Mouse (Mus musculus) CD4-positive, CD25-positive, alpha-beta regulatory T cell, adult 4 months (primary cell): Measurements from ENCODE around the gene Grhl3. TPM values are rescaled to one million over a fixed set of nuclear protein-coding genes. Genes with fewer than 3 reads are reported as not detected.

Experiments used
- ATAC-seq: one replicate; pipeline ENCODE4 v1.8.0; 2017
- polyA plus RNA-seq, 2 experiments: library from polyadenylated mRNA; unstranded; fragments of 100-300 nt; shearing (Covaris generic); gene quantifications; one replicate each; pipeline ENCODE4 v1.2.1; 2017

Grhl3 gene
- polyA plus RNA-seq, 2 experiments from 2014 or later: not detected

DNA sequence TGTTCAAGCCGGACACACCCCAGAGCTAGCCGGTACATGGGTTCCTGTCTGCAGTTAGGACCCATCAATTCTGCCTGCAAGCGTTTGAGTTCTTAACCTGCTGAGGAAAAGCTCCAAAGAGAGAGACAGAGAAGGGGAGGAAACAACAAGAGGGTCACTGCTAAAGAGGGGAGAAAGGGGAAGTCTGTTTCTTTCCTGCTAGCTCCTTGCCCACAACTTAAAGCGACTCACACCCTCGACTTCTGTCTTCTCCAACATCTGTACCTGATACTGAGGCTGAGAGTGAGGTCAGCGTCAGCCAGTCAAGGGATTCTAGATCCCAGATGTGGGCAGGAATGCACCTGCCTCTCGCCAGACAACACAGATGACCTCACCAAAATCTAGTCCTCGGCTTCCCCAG lies 1.2 kb downstream of the Grhl3 start:
- no peak for ATAC-seq

DNA sequence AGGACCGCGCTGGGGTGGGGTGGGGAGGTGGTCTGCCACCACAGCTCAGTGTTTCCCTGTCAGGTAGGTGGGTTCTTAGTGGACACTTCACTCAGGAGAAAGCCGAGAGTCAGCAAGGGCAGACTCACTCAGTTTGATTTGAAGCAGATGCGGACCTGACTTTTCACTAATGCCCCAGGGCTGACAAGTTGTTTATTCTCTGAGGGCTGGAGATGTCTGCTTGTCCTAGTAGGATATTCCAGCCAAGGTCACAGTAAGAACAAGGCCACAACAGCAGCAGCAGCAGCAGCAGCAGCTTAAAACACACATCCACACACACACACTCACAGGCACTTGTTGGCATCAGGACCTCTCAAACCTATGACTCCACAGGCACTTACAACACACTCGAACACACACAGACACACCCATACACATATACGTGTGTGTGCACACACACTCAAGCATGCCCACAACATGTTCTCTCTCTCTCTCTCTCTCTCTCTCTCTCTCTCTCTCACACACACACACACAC lies 2.3 kb downstream of the Grhl3 start:
- ATAC-seq: no peak

DNA sequence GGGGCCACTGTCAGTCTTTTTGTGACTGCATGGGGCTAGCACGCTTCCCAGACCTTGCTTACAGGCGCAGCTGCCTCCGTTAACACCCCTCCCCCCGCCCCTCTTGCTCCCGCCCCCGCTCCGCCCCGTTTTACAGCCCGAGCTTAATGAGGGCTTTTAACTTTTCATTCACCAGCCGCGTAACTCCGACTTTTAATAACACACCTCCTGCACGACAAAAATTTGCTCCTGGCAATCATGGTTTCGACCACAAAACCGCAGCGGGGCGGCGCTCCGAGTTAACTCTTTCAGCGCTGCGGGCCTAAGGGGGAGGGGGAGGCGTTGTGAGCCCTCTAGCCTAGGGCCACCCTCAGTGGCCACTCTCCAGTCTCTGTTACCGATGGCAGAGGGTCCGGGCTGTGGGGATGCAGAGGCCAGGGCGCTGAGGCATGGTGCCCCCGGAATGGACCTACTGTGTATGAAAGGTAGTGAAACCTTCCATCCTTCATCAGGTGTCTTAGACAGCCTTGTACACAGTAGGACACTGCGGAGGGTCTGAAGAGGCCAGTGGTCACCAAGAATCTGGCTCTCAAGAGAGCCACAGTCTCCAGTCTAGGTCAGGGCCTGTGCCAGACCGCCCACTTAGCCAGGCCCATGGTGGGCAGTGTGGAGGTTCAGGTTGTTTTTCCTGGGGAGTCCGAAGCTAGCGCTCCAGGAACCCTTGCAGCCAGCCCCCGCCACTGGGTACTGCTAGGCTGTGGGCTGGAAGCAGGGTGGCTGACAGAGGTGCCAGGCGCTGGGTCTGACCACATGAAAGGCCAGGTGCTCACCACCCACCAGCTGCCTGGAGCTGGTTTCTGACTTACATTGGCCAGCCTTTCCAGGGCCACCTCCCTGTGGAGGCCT lies 3.0 kb downstream of the Grhl3 start:
- peak; percentile 62 for ATAC-seq

DNA sequence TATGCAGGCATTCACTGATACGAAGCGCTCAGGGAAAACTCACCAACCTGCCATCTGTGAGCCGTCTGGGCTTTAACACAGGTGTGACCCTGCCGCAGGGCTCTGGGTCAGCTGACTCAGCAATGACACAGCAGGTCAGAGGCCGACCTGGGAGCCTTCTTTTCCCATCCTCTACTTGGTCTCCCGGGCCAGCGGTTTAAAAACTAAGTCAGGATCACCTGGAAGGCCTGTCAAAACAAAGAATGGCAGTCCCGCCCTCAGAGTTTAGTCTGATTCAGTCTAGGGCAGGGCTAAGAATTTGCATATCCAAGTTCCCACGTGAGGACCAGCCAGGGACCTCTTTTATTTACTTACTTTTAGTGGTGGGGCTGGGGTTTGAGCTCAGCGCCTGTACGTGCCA lies 4.2 kb downstream of the Grhl3 start:
- ATAC-seq: no peak

DNA sequence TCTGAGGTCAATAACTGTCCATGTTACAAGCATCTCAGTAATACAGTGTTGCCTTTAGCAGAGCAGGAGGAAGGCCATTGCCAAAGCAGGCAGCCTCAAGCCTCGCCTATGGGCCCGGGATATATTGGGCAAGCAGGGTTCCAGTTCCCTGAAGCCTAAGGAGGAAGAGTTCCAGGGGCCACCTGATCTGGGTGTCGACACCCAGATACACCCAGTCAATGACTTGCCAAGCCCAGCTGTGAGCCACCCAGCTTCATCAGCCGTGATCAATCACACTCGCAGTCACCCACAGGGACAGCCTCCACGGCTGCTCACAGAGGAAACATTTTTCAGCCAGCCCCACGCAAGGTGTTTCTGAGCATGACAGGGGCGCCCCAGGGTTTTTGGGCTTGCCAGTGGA lies 5.9 kb downstream of the Grhl3 start:
- no peak for ATAC-seq

DNA sequence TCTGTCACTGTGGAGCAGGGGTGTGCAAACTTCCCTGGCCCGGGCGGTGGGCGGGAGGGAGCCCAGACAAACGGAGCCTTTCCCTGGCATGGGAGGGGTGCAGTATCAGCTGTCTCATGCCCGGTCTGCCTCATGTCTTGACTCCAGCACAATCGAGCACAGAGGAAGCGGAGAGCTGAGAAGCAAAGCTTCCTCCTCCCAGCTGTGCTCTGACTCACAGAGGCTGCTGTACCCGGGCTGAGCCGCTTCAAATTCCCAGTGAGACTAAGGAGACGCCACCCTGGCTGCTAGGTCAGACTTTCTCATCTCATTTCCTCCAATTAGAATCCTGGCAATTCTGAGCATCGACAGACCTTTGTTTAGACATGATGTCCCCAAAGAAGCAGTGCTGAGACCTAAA lies 6.4 kb downstream of the Grhl3 start:
- no peak for ATAC-seq

DNA sequence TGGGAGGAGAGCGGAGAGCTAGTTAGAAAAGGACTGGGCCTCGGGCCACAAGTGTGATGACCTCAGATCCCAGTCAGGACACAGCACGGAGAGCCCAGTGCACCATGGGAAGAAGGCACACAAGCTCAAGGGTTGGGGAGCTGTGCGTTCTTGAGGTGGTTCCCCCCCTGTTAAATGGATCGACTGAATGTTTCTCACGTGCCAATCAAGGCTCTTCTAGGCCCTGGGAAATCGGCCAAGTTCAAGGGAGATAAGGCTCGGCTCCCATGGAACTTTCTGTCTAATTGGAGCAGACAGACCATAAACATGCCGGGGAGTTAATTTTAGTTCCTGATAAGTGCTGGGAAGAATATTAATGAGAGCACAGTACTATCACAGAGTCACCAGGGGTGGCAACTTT lies 8.0 kb downstream of the Grhl3 start:
- no peak for ATAC-seq

DNA sequence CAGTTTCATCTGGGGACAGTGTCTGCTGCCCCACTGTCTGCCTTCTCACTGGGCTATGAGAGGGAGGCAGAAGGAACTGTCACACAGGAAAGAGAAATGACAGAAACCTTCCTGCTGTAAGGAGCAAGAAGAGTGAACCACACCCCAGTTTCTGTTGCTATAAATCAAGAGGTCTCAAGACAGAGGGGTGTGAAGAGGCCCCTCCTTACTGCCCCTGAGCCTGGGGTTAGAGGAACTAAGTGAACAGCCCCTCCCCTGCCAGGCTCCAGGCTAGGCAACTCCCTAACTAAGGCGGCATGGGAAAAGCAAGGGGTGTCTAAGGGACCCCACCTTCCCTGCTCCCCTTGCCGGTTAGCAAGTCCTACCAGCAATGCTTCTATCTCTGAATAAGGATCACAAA lies 9.6 kb downstream of the Grhl3 start:
- no peak for ATAC-seq

DNA sequence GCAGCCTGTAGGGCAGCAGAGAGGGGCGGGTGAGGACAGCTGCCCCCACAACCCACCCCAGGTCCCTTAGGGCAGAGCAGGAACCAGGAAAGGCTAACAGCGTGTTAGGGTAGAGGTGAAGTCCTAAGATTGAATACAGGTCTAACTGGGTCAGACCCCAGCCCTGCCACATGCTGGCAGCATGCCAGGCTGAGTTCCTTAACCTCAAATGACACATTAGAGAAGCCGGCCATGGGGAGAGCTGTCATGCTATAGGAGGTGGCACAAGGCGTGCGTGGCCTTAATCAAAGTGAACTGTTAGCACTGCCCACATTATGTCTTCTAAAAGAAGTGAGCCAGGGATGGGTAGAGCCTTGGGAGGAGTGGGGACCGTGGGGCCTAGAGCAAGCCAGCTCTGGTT lies 24.1 kb downstream of the Grhl3 start:
- ATAC-seq: no peak

DNA sequence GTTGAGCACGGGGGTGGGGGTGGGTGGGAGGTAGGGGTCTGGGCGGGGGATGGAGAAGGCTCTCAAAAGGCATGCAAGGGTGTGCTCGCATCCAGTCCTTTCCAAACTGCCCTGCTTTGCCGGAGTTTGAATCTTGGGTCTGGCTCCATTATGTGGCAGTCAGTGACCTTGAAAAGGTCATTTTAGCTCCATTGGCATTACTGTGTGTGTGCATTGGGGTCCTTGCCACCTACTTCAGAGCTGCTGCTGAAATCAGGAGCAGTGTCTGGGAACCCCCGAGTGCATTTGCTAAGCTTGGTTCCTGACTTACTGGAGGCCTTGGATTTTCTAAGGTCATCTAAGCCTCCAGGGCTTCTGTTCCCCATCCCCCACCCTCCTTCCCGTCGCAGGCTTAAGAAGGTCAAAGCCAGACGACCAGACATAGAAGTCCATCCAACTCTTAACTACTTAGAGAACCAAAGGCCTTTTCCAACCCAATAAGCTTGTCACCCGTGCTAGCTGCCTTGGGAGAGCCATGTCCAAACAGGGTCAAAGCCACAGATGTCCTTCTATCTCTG lies 24.8 kb downstream of the Grhl3 start:
- no peak for ATAC-seq

DNA sequence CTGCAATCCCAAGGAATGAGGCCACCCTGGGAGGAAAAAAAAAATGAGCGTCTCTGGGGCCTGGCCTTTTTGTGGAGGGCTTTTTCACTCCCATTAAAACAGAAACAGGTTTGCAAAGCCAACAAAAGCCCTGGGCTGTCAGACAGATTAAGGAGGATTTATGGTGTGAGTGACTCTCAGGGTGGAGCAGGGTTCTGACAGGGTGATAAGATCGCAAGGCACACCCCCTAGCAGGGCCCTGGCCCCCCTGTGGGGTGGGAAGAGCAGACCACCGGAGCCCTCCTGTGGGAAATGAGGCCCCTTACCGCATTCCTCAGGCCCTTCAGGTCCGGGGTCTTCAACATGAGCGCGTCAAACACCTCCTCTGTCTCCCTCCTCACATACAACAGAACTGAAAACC lies 25.3 kb downstream of the Grhl3 start:
- ATAC-seq: no peak

DNA sequence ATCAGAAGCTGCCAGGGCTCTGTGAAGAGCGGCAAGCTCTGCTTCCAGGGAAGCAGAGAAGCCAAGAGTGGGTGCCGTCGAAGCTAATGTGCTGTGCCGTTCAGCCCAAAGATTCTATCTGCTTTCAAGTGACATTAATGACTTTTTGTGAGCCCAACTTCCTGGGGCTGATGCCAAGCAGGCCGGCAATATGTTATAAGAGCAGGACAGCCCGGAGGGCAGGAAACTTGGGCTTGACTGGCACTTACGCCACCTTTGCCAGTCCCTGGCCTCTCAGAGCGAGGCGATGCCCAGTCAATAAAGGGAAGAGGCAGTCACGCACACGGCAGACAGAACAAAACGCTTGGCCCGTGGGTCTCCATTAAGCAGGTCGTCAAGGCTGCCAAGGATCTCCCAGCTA lies 25.9 kb downstream of the Grhl3 start:
- ATAC-seq: no peak

DNA sequence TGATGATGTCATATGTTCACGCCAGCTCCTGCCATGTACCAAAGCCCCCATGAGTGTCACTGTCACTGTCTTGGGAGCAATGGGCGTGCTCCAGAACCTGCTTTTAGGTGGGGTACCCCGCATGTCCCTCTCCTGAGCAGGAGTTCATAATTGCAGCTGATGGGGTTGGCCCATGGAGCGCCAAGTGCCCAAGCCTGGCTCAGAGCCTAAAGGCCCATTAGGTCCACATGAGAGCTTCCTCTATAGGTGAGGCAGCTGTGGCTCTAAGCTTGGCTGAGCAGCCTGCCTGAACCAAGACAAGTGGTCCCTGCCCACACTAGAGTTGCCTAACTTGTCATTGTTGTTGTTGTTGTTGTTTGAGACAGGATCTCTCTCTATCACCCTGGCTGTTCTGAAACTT lies 26.6 kb downstream of the Grhl3 start:
- no peak for ATAC-seq

DNA sequence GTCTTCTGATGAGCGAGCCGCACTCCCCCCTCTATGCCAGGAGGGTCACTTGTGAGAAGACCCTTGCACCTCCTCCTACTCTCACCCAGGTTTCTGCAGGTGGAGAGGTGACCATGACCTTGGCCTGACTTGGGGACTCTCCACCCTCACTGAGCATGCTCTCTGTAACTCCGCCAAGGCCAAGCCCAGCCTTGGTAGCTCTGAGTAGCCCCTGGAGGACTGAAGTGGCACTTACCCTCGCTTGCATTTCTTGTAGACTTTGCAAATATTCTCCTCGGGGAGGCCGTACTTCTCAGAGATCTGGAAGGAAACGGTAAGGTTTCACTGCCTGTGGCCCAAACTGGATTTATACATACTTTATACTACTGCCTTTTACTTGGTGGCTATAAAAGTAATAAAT lies 27.4 kb downstream of the Grhl3 start:
- ATAC-seq: no peak

DNA sequence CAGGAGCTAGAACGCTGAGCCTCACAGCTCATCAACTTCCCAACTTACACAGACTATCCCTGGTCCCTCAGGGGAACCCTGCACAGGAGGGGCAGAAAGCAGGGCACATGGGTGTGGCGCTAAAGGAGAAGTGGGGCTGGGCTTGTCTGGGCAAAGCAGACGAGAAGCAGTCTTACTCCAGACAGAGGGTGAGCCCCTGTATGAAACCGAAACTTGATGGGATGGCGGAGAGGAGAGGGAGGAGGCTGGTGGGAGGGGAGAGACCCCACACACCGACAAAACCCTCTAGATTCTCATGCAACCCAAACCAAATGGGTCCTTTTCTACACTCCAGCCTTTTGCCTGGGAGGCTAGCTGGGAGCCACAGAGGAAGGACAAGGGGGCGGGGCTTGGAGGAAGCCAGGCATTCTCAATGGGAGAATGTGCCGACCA lies 28.3 kb downstream of the Grhl3 start:
- no peak for ATAC-seq

DNA sequence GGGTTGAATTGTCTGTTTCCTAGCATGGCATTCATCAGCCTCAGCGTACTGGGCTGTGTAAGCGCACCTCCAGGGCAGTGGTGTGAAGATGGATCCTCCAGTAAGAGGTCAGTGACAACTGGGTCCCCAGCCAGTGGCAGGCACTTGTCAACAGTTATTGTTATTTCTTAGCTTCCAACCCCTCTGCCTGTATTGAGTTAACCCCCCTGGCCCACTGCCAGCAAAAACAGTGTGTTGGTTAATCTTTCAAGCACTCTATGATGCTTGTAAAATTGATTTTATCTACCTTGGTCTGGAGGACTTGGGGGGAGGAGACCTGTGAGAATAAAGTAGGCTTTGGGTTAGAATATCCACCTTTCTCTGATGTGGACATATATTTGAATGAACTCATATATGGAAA lies 29.1 kb downstream of the Grhl3 start:
- no peak for ATAC-seq

DNA sequence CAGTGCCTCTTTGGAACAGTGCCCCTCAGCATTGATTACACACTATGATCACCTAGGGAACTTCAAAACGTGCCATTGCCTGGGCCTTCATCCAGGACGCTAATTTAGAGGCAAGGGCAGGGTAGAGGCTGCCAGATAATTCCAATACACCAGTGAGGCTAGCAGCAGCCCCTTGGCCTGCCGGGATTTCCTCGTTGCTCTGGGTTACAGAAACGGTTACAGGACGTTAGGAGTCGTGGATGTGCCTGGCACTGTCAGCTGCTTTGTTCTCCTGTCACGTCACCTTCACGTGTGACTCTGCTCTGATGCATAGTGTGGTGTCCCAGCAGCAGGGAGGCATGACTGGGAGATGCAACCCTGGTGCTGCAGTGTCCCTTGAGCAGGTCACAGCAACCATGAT lies 33.4 kb downstream of the Grhl3 start:
- no peak for ATAC-seq

DNA sequence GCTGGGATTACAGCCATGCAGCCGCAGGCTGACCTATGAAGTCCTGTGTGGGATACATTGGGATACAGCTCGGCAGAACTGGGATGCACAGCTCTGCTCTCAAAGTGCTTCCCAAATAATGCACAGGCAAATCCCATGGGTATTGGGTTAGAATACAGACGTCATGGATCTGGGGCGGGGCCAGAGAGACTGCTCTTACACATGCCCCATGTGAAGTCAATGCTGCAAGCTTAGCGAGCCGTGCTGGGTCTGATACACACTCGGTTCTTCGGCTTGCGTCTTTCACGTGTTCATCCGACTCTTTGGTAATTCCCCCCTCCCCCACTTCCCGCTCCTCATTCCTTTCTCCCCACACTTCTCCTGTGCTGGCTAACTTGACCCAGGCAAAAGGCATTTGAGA lies 34.4 kb downstream of the Grhl3 start:
- ATAC-seq: no peak

DNA sequence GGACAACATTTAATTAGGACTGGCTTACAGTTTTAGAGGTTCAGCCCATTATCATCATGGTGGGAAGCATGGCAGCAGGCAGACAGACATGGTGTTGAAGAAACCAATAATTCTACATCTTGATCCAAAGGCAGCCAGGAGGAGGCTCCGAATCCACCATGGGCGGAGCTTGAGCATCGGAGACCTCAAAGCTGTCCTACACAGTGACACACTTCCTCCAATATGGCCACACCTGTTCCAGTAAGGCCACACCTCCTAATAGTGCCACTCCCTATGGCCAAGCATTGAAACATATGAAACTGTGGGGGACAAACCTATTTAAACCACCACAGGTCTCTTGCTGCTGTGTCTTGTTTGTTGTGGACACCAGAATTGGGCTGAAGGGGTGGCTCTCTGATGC lies 38.4 kb downstream of the Grhl3 start:
- no peak for ATAC-seq

DNA sequence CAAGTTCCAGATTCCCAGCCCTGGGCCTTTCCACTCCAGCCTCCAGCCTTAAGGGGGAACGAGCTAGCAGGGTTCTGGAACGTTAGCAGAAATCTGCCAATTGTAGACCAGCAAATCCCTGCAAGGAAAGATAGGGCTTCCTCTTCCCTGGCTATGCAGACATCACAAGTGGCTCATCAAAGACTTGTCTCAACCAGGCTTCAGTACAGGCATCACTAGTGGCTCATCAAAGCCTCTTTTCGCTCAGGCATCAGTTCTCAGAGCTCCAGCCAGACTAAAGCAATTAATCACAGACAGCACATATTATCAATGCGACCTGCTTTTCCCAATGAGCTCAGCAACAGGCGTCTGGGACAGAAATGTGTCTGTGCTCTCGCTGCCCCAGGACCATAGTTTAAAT lies 40.4 kb downstream of the Grhl3 start:
- ATAC-seq: no peak

DNA sequence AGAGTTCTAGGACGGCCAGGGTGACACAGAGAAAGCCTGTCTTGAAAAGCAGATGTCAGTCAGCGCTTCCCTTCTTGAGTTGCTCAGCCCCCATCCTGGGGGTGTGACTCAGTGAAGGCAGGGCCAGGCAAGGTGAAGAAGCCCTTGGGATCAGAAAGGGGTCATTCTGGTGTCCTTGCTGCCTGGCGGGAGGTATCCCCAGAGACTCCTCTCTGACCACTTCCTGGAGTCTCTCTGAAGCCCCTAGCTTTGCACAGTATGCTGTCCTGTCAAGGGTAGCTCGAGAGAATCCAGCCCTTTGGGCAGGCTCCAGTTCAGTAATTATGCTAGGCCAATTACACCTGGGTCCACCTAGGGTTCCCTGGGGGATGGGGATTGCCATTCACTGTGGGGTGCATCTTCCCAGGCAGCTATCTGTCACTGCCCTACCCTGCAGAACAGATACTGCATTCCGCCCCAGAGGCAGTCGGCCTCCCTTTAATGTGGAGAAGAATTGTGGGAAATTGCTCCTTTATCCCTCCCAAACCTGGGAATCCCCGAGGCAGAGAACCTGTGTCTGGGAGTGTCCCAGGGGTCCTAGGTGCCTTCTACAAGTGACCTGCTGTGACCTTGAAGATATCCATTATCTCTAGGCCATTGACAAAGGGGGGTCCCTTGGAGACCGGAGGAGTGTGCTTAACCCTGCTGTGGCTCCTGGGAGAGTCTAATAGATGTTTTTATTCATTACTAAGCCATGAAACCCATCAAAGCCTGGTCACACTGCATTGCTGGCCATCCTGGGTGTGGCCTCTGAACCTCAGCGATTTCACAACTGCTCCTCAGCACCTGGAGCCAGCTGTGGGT lies 41.4 kb downstream of the Grhl3 start:
- no peak for ATAC-seq

DNA sequence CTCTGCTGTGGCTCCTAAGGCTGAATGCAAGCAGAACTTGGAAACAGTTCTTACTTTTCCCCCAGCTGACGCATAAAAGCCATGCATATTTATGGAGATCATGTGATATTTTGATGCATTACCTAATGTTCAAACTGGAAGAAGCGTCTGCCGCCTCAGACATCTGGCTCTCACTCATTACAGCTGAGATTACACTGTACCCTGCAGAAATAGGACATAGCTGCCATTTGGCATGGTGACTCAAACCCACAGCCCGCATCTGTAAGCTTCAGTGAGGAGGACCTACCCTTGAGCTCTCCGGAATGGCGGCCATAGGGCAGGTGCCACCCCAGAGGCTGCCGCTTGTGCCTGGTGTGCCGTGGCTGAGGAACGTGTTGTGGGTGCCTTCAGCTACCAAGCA lies 42.2 kb downstream of the Grhl3 start:
- no peak for ATAC-seq

DNA sequence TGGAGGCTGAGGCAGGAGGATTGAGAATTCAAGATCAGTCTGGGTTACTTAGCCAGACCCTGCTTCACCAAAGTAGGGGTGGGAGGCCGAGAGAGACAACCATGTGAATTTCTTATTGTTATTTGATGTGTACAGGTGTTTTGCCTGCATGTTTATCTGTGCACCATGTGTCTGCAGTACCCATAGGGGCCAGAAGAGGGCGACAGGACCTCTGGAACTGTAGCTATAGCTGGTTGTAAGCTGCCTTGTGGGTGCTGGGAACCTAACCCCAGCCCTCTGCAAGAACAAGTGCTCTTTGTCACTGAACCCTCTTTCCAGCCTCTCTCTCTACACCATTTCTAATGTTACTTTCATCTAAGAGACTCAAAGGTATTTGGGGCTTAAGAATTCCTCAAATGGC lies 43.2 kb downstream of the Grhl3 start:
- ATAC-seq: no peak
